12 mouse cellular contexts compared by ENCODE assay signal in the genomic region with DNA sequence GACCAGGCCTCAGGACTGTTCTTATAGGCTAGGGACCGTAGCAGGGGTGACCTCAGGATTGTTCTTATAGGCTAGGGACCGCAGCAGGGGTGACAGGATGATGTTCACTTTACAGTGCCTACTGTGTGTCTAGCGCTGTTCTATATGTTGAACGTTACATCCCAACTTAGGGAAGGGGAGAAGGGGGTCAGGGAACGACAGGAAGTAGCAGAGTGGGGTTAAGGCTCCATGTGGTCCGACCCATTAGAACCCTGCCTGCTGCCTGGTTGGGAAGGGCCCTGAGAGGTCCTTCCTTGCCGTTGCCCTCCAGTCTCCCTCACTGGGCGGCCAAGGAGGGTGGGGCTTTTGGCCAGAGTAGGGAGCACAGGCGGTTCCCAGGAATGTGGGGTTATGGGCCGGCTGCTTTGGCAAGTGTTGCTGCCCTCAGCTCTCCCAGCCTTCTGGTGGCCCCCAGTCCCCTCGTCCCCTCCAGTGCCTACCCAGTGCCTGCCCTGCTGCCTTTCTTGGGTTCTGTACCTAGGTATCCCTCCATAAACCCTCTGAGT. TPM values are rescaled to one million over a fixed set of nuclear protein-coding genes. Genes with fewer than 3 reads are reported as not detected.
DNase-seq lines count a peak whose midpoint lies in the region; ATAC-seq and TF ChIP-seq lines count a peak whose summit lies in the region.
"Had no signal": no experiment of that assay in that cellular context is flagged by ENCODE, and none has a peak within 500 bp of the region (broad histone marks: within the 10 kb centered on the region; RNA-seq: fewer than 3 reads in every experiment).

No protein-coding gene starts in this region.

- H3K27me3 ChIP-seq in liver, embryonic 11.5 days (replicated peaks; ENCODE audit: control insufficient read depth, insufficient read depth, low read length): no peaks in the 10 kb centered on the region
- no peaks in the 10 kb centered on the region for H3K27me3 ChIP-seq in intestine, embryonic 15.5 days (replicated peaks)
- no peaks in the 10 kb centered on the region for H3K27me3 ChIP-seq in kidney, postnatal 0 days (ENCODE audit: insufficient read depth, low read length)
- no peaks in the 10 kb centered on the region for H3K27me3 ChIP-seq in myocyte (ENCODE audit: control insufficient read depth, insufficient read depth, insufficient read length)
- no peaks in the 10 kb centered on the region for H3K27me3 ChIP-seq in forebrain, embryonic 15.5 days

- TF ChIP-seq CTCF in kidney, postnatal 0 days (IDR thresholded peaks at IDR 0.05; ENCODE audit: low read depth): no peak
- no peak for TF ChIP-seq CTCF in left cerebral cortex, adult 2 months (IDR thresholded peaks at IDR 0.05)

- H3K36me3 ChIP-seq in liver, embryonic 11.5 days (ENCODE audit: control insufficient read depth, insufficient read depth, low read length): no peaks in the 10 kb centered on the region; the same call in 1 of the 2 replicates
- H3K36me3 ChIP-seq in intestine, embryonic 15.5 days: no peaks in the 10 kb centered on the region
- 0 out of 2 replicates have a peak, but pooled peaks cover 5% of the 10 kb centered on the region for H3K36me3 ChIP-seq in kidney, postnatal 0 days (ENCODE audit: insufficient read depth, low read length)
- peaks cover 5% of the 10 kb centered on the region for H3K36me3 ChIP-seq in myocyte (ENCODE audit: control insufficient read depth, insufficient read depth)
- H3K36me3 ChIP-seq in forebrain, embryonic 15.5 days: no peaks in the 10 kb centered on the region

- peak overlapping the region; percentile 38 for H3K27ac ChIP-seq in liver, embryonic 11.5 days (ENCODE audit: low read depth, low read length)
- H3K27ac ChIP-seq in intestine, embryonic 15.5 days: peak overlapping the region; percentile 81; the same call in 1 of the 2 replicates
- H3K27ac ChIP-seq in kidney, postnatal 0 days: peak overlapping the region; percentile 89
- no peak overlapping the region for H3K27ac ChIP-seq in forebrain, embryonic 15.5 days (replicated peaks)
- no peak overlapping the region for H3K27ac ChIP-seq in left cerebral cortex, adult 2 months

- no peaks in the 10 kb centered on the region for H3K9me3 ChIP-seq in liver, embryonic 11.5 days (ENCODE audit: control insufficient read depth, low read length)
- no peaks in the 10 kb centered on the region for H3K9me3 ChIP-seq in intestine, embryonic 15.5 days
- no peaks in the 10 kb centered on the region for H3K9me3 ChIP-seq in kidney, postnatal 0 days (replicated peaks; ENCODE audit: low read length)
- H3K9me3 ChIP-seq in forebrain, embryonic 15.5 days: no peaks in the 10 kb centered on the region

- TF ChIP-seq POLR2A in myocyte (IDR thresholded peaks at IDR 0.05; ENCODE audit: insufficient read length, low read depth): no peak

- peaks cover 94% of the 10 kb centered on the region for H3K79me2 ChIP-seq in myocyte (ENCODE audit: control insufficient read depth, insufficient read depth)

- no peak for ATAC-seq in liver, embryonic 11.5 days (replicated peaks; ENCODE audit: low FRiP score)
- no peak for ATAC-seq in intestine, embryonic 15.5 days
- no peak for ATAC-seq in kidney, postnatal 0 days (replicated peaks; ENCODE audit: low FRiP score, low read depth)
- no peak for ATAC-seq in forebrain, embryonic 15.5 days (replicated peaks)

- no peak overlapping the region for H3K4me3 ChIP-seq in liver, embryonic 11.5 days (ENCODE audit: low read depth, low read length)
- no peak overlapping the region for H3K4me3 ChIP-seq in intestine, embryonic 15.5 days (replicated peaks)
- H3K4me3 ChIP-seq in kidney, postnatal 0 days (replicated peaks; ENCODE audit: low read depth, low read length): no peak overlapping the region
- no peak overlapping the region for H3K4me3 ChIP-seq in myocyte
- H3K4me3 ChIP-seq in forebrain, embryonic 15.5 days: no peak overlapping the region
- H3K4me3 ChIP-seq in left cerebral cortex, adult 2 months: no peak overlapping the region

- no peak overlapping the region for H3ac ChIP-seq in myocyte (ENCODE audit: control insufficient read depth, insufficient read length)

- 68% methylated on average over 11 of the region's 11 CpGs for WGBS in liver, embryonic 11.5 days
- WGBS in intestine, embryonic 15.5 days: 48% methylated on average over 11 of the region's 11 CpGs
- 45% methylated on average over 11 of the region's 11 CpGs for WGBS in kidney, postnatal 0 days
- WGBS in forebrain, embryonic 15.5 days: 74% methylated on average over 11 of the region's 11 CpGs

- intact Hi-C loops in left cerebral cortex, adult 2 months (cut with DNase I): no loop called here

- peaks cover 68% of the 10 kb centered on the region for H3K4me1 ChIP-seq in liver, embryonic 11.5 days (replicated peaks; ENCODE audit: control insufficient read depth, insufficient read depth, low read length)
- H3K4me1 ChIP-seq in intestine, embryonic 15.5 days (replicated peaks): peaks cover 92% of the 10 kb centered on the region
- H3K4me1 ChIP-seq in kidney, postnatal 0 days (replicated peaks; ENCODE audit: insufficient read depth, low read length): peaks cover 85% of the 10 kb centered on the region
- H3K4me1 ChIP-seq in forebrain, embryonic 15.5 days: peaks cover 41% of the 10 kb centered on the region

- H3K9ac ChIP-seq in liver, embryonic 11.5 days (ENCODE audit: low read depth, low read length): no peak overlapping the region
- peak overlapping the region; percentile 23; the same call in 1 of the 2 replicates for H3K9ac ChIP-seq in intestine, embryonic 15.5 days
- 0 out of 2 replicates have a peak overlapping the region, but pooled peaks have one; percentile 27 for H3K9ac ChIP-seq in kidney, postnatal 0 days (ENCODE audit: low read depth, low read length)
- H3K9ac ChIP-seq in forebrain, embryonic 15.5 days (replicated peaks): no peak overlapping the region

- H3K4me2 ChIP-seq in liver, embryonic 11.5 days: no peak overlapping the region
- H3K4me2 ChIP-seq in intestine, embryonic 15.5 days (replicated peaks): peak overlapping the region; percentile 26
- H3K4me2 ChIP-seq in kidney, postnatal 0 days (ENCODE audit: low read length): no peak overlapping the region
- H3K4me2 ChIP-seq in myocyte (ENCODE audit: low read depth): peak overlapping the region; percentile 30
- H3K4me2 ChIP-seq in forebrain, embryonic 15.5 days (replicated peaks): no peak overlapping the region

- no peak for DNase-seq in liver, embryonic 11.5 days (ENCODE audit: low spot score)
- DNase-seq in liver: no peak
- DNase-seq in kidney, postnatal 0 days (ENCODE audit: low spot score): no peak
- no peak for DNase-seq in left cerebral cortex, adult 2 months (ENCODE audit: extremely low spot score in 1 of 2, low spot score in 2 of 2)
- DNase-seq: adrenal gland, postnatal 25 days; cerebellum, adult 2 months; layer of hippocampus, postnatal 36 days; spleen, adult 18-20 months; thymus, postnatal 36 days had no signal

TF ChIP-seq in myocyte, 11 proteins besides CTCF, POLR2A, EP300 and RAD21 (continues in another document):
- TF ChIP-seq USF1 (IDR thresholded peaks at IDR 0.05; ENCODE audit: low read depth): no peak
- TF ChIP-seq SRF (IDR thresholded peaks at IDR 0.05; ENCODE audit: control insufficient read depth, insufficient read length, low read depth): no peak
- no peak for TF ChIP-seq MAX (IDR thresholded peaks at IDR 0.05; ENCODE audit: low read depth)
- no peak for TF ChIP-seq POLR2AphosphoS2 (IDR thresholded peaks at IDR 0.05; ENCODE audit: insufficient read length, low read depth)
- TF ChIP-seq MYOD1 (IDR thresholded peaks at IDR 0.05; ENCODE audit: control insufficient read depth in 1 of 3, insufficient read length in 2 of 3, low read depth in 2 of 3): no peak

RNA-seq across cellular contexts. Expression of a gene that starts 9.9 kb away (rescaled TPM):
- polyA plus RNA-seq in liver, embryonic 11.5 days (2014; fragmentation: Nextera tagmentation; extraction: Ambion mirVana): 10.8 and 11.7 TPM in 2 replicates
- polyA plus RNA-seq in intestine, embryonic 15.5 days (2015; fragmentation: Nextera tagmentation; extraction: Ambion mirVana): 21.4 and 23.5 TPM in 2 replicates
- polyA plus RNA-seq in kidney, postnatal 0 days (2015; fragmentation: Nextera tagmentation; extraction: Ambion mirVana): 74.6 and 78.8 TPM in 2 replicates
- polyA plus RNA-seq in myocyte (2012; fragmentation: generic; extraction: Trizol): 29.6 TPM
- polyA plus RNA-seq in forebrain, embryonic 15.5 days (2015; fragmentation: Nextera tagmentation; extraction: Ambion mirVana): 11.0 and 14.6 TPM in 2 replicates
- total RNA-seq in left cerebral cortex, adult 2 months (2021): 10 to 100 TPM; 12.9 to 16.2 TPM

RNA-seq across cellular contexts. Expression of a gene that starts 20.4 kb away (rescaled TPM):
- 110 and 116 TPM in 2 replicates for polyA plus RNA-seq in liver, embryonic 11.5 days (2014; fragmentation: Nextera tagmentation; extraction: Ambion mirVana)
- 74.5 and 84.3 TPM in 2 replicates for polyA plus RNA-seq in intestine, embryonic 15.5 days (2015; fragmentation: Nextera tagmentation; extraction: Ambion mirVana)
- polyA plus RNA-seq in kidney, postnatal 0 days (2015; fragmentation: Nextera tagmentation; extraction: Ambion mirVana): 105 and 106 TPM in 2 replicates
- polyA plus RNA-seq in myocyte (2012; fragmentation: generic; extraction: Trizol): 98.6 TPM
- 162 and 171 TPM in 2 replicates for polyA plus RNA-seq in forebrain, embryonic 15.5 days (2015; fragmentation: Nextera tagmentation; extraction: Ambion mirVana)
- 10 to 100 TPM; 78.1 to 94.1 TPM for total RNA-seq in left cerebral cortex, adult 2 months (2021)

RNA-seq across cellular contexts. Expression of a gene that starts 35.4 kb away (rescaled TPM):
- 9.3 and 9.4 TPM in 2 replicates for polyA plus RNA-seq in liver, embryonic 11.5 days (2014; fragmentation: Nextera tagmentation; extraction: Ambion mirVana)
- polyA plus RNA-seq in intestine, embryonic 15.5 days (2015; fragmentation: Nextera tagmentation; extraction: Ambion mirVana): 14.1 and 15.1 TPM in 2 replicates
- 20.4 and 21.1 TPM in 2 replicates for polyA plus RNA-seq in kidney, postnatal 0 days (2015; fragmentation: Nextera tagmentation; extraction: Ambion mirVana)
- 34.7 TPM for polyA plus RNA-seq in myocyte (2012; fragmentation: generic; extraction: Trizol)
- polyA plus RNA-seq in forebrain, embryonic 15.5 days (2015; fragmentation: Nextera tagmentation; extraction: Ambion mirVana): 3.0 and 3.6 TPM in 2 replicates
- total RNA-seq in left cerebral cortex, adult 2 months (2021): 10 to 100 TPM; 11.5 to 13.1 TPM

RNA-seq across cellular contexts. Expression of a gene that starts 35.4 kb away (rescaled TPM):
- polyA plus RNA-seq in liver, embryonic 11.5 days (2014; fragmentation: Nextera tagmentation; extraction: Ambion mirVana): 104 and 111 TPM in 2 replicates
- polyA plus RNA-seq in intestine, embryonic 15.5 days (2015; fragmentation: Nextera tagmentation; extraction: Ambion mirVana): 86.5 and 92.1 TPM in 2 replicates
- polyA plus RNA-seq in kidney, postnatal 0 days (2015; fragmentation: Nextera tagmentation; extraction: Ambion mirVana): 87.8 and 89.3 TPM in 2 replicates
- 69.5 TPM for polyA plus RNA-seq in myocyte (2012; fragmentation: generic; extraction: Trizol)
- polyA plus RNA-seq in forebrain, embryonic 15.5 days (2015; fragmentation: Nextera tagmentation; extraction: Ambion mirVana): 55.8 and 58.0 TPM in 2 replicates
- total RNA-seq in left cerebral cortex, adult 2 months (2021): 10 to 100 TPM; 56.9 to 62.2 TPM

RNA-seq across cellular contexts. Expression of a gene that starts 44.7 kb away (rescaled TPM):
- polyA plus RNA-seq in liver, embryonic 11.5 days (2014; fragmentation: Nextera tagmentation; extraction: Ambion mirVana): 23.3 and 25.1 TPM in 2 replicates
- polyA plus RNA-seq in intestine, embryonic 15.5 days (2015; fragmentation: Nextera tagmentation; extraction: Ambion mirVana): 27.9 and 28.8 TPM in 2 replicates
- 17.2 and 19.6 TPM in 2 replicates for polyA plus RNA-seq in kidney, postnatal 0 days (2015; fragmentation: Nextera tagmentation; extraction: Ambion mirVana)
- polyA plus RNA-seq in myocyte (2012; fragmentation: generic; extraction: Trizol): 4.0 TPM
- polyA plus RNA-seq in forebrain, embryonic 15.5 days (2015; fragmentation: Nextera tagmentation; extraction: Ambion mirVana): 14.3 and 15.2 TPM in 2 replicates
- 1 to 10 TPM; 2.9 to 4.3 TPM for total RNA-seq in left cerebral cortex, adult 2 months (2021)

Comparison
In these comparisons a context has a peak if more than half of its experiments do, and no peak if none do; other contexts are left out.
1. H3K27ac ChIP-seq: peak in liver, embryonic 11.5 days (single experiment), intestine, embryonic 15.5 days (single experiment) and kidney, postnatal 0 days (single experiment); none in forebrain, embryonic 15.5 days (single experiment) and left cerebral cortex, adult 2 months (single experiment).
2. H3K4me2 ChIP-seq: peak in intestine, embryonic 15.5 days (single experiment) and myocyte (single experiment); none in liver, embryonic 11.5 days (single experiment), kidney, postnatal 0 days (single experiment) and forebrain, embryonic 15.5 days (single experiment).
3. H3K9ac ChIP-seq: peak in intestine, embryonic 15.5 days (single experiment) and kidney, postnatal 0 days (single experiment); none in liver, embryonic 11.5 days (single experiment) and forebrain, embryonic 15.5 days (single experiment).